Mouse (Mus musculus) adipocyte (in vitro differentiated cells): ENCODE results near the gene Slit1.

Source experiments
- DNase-seq: peaks from one replicate; pipeline ENCODE4 v3.0.0-alpha.2; 2016; ENCODE audit warnings: low spot score

The Slit1 gene

DNA sequence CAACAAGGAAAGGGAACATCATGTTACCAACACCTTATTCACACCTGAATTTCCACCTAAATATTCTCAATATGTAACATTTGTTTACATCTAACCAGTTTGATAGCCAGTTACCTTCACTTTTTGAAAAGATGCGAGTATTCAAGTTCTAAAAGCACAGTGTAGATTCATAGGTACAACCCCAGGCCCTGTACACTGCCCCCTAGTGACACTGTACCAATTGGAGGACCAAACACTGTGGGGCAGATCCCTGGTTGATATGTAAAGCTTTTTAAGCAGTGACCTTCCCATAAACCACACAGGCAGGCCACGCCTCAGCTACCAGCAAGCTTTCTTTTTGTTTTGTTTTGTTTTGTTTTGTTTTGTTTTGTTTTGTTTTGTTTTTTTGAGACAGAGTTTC, 57.3 kb downstream of the Slit1 start:
- no peak for DNase-seq

DNA sequence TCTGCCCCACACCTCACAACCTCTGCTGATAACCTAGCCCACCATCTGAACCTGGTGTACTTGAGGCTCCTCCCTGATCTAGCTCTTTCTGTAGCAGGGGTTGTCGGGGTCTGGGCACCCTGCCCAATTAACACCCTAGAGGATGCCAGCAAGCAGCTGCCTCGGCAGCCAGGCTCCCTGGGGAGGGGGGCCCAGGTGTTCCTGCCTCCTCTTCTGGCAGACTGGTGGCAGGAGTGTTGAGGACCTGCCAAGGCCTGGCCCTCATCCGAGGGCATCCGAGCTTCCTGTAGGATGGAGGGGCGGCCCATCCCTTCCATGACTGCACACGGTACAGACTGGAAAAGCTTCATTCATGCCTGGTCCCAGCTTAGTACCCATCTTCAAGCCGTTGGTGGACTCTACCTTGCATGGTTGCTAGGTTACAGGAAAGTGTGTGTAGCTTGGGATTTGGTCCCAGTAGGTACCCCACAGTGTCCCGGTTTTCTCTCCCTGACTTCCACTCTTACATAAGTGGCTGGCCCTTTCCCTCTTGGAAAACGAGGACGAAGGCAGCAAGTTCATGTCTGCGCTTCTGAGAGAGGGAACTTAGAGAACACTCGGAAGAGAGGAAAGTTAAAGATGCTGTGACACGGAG, 57.9 kb downstream of the Slit1 start:
- no peak for DNase-seq

DNA sequence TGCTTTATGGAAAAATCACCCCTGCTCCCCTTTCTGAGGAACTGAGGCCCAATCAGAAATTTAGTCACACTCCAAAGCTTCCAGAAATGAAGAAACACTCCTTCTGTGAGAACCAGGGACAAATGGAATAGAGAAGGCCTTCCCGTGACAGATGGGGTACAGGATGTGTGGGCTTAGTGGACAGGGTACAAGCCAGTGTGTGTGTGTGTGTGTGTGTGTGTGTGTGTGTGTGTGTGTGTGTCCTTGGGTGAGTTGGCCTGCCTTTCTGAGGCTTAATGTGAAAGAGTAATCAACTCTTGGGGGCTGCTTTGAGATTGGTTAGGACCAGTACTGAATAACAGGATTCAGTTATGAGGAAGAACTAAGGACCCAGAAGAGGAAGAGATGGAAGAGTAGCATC, 58.6 kb downstream of the Slit1 start:
- no peak for DNase-seq

DNA sequence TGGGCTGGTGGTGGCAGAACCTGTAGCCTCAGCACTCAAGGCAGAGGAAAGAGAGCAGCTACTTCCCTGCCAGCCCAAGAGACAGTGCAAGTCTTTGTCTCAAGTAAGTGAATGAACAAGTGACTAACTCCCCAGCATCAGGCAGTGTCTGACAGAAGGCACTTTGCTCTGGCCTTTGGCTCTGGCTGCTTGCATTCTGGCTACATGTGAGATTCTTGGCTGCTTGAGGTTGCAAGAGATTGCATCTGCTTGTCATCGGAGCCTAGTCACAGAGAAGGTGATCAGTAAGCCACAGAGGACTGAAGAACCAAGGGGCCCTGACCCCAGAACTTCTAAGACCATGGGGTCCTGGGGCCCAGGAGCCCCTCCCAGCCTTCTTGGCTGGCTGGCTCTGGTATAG, 59.5 kb downstream of the Slit1 start:
- peak; percentile 22 for DNase-seq

DNA sequence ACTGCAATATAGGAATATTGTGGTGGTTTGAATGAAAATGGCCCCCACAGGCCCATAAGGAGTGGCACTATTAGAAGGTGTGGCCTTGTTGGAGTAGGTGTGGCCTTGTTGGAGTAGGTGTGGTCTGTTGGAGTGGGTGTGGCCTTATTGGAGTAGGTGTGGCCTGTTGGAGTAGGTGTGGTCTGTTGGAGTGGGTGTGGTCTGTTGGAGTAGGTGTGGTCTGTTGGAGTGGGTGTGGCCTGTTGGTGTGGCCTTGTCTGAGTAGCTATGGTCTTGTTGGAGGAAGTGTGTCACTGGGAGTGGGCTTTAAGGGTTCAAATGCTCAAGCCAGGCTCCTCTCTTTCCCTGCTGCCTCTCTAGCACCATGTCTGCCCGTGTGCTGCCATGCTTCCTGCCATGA, 63.2 kb downstream of the Slit1 start:
- no peak for DNase-seq

DNA sequence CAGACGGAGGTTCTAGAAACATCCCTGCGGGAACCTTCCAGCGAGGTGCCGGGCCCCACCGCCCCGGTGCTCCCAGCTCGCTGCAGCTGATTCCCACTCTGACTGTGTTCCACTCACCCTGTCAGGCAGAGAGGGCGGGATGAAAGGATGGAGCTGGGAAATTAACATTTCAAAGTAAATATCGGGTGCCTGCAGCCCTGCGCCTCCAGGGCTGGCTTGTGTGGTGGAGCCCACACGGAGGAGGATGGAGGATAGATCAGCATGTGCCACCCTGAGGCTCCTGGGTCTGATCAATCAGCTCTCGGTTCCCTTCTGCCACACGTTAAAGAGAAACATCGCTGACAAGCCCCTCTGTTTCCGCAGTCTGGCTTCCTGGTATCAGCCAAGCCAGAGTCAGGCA, 64.4 kb downstream of the Slit1 start:
- DNase-seq: no peak

DNA sequence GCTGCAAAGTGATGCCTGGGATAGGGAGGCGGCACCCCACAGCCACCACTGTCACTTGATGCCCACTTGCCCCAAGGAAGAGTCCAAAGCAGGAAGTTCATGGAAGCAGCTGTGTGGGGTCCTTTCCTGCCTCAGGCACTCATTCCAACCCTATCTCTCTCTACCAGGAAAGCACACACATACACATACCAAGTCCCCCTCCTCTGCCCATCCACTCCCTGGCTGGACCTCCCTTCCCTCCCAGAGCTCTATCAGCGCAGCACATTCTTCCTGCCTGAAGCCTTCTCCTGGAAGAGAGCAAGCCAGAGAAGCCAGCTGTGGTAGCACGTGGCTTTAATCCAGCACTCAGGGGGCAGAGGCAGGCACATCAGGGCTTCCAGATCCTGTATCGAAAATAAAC, 65.9 kb downstream of the Slit1 start:
- DNase-seq: no peak

DNA sequence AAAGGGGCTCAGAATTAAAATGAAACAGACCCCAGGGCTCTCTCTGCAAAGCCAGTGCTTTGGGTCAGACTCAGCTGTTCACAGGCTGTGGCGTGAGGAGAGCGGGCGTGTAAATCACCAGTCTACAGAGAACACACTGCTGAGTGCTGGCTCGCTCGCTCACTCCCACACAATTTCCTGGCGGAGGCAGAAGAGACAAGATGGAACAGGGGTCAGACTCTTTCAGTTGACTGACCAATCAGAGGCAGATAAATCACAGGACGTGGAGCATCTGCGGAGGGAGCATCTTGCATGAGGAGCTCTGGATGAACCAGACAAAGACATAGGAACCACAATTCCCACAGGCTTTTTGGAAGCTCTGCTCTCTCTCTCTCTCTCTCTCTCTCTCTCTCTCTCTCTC, 67.9 kb downstream of the Slit1 start:
- DNase-seq: no peak

DNA sequence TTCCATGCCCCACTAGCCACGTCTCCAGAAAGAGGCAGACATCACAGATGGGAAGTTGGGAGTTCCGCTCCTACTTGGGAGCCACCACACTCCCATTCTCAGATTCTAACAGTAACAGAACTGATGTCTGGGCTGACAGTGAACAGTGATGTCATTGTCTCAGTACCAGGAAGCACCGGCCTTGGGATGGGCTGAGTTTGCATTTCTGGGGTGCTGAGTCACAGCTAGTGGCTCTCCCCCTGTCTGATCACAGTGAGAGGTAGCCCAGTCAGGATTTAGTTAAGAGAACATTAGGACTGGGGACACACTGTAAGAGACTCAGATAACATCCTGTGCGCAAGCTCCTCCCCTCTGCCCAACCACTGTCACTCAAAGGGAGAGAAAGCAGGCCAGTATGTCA, 69.1 kb downstream of the Slit1 start:
- no peak for DNase-seq

DNA sequence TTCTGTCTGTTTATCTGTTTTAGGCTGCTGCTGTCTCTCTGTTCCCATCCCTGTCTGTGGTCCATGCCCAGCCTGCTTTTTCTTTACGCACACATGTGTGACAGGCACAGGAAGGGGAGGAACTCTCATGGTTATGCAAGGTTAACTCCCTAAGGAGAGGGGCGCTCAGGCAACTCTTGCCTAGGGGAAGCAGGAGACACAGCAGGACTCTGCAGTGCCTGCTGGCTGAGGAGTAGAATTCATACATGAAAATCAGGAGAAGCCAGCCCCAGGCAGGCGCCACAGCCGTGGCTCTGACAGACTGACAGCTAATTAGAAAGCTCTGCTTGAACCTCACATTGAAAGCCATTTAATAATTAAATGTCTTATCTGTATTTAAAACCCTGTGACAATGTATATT, 70.6 kb downstream of the Slit1 start:
- DNase-seq: no peak

DNA sequence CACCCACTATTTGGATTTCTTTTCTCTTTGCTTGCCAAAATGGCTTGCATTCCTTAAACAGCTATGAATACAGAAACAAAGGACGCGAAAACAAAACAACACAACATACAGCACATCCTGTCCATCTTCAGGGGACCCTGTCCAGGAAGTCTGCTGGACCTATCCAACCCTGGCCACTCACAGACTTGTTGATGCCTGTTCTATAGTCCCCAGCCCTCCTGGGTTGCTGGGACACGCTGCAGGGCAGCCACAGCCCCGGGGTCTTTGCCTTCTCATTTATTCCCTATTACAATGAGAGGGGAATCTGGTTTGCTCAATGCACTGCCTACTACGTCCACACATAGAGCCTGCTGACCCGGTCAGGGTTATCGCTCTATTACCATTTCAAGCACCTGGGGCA, 72.5 kb downstream of the Slit1 start:
- no peak for DNase-seq

DNA sequence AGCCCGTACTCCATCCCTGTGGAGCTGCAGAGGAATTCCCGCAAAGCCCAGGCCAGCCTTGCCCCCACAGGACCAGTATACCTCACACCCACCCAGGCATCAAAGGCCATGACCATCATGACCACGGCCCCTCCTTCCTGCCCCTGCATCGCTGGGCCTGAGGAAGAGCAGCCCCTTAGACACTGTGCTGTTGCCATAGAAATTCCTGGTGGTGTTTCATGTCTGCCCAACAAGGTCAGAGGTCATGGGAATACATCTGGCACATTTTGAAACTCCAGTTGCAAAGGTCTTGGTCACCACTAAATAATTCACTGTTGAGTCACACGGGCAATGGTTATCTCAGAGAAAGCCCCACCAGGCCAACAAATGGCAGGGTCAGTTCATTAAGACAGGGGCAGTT, 73.0 kb downstream of the Slit1 start:
- DNase-seq: no peak

DNA sequence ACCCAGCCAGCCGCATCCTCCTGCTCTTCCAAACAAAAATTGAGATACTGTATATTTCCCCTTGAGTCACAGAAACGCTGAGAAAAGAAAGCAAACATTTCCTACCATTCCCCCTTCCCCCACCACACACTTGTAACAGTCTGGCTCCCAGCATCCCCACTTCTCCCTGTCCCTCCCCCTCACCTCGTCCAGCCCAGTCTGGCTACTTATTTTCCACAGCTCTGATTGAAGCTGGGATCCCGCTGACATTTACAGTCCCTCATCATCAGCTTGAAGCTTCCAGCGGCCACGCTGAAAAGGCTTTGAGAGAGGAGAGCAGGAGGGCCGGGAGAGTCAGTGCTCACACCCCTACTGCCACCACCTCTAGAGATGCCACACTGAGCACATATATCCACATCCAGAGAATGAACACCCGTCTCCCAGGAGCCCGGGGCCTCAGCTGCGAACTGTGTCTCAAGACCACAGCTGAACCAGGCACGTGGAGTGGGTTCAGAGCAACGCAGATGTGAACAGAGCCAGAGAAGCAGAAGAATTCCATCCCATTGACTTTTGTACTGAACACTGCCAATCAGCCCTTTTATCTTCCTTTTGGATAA, 73.6 kb downstream of the Slit1 start:
- DNase-seq: no peak

DNA sequence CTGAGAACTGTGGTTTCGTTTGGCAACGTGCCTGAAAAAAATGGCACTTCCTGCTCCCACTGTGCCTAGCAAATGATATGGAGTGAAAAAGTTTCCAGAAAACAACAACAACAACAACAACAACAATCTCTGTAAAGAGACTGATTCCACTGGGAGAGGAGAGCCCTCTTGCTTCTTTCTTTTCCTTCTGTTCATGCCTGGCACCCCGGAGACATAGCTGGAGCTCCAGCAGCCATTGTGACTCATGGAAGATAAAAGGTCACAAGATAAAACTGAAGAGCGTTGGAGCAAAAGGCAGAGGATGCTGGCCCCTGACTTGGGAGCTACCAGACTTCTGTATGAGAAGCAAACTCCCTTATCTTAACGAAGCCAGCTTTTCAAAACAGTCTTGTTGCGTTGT, 75.9 kb downstream of the Slit1 start:
- no peak for DNase-seq

DNA sequence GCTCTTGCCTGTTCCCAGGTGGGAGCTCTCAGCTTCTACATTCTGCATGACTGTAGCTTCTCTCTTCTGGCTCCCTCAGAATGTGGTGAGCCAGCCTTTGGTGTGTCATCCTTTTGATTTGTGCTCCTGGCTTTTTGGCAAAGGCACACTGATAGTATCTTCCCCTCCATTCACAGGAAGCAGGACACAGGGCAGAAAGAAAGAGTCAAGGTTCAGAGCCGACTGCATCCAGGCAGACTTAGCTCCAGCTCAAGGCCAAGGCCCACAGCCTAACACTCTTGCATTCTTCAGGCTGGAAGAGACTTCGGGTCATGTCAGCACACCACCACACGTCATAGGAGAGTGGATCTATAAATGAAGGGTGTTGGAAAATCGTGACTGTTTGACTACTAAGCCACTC, 77.5 kb downstream of the Slit1 start:
- peak; percentile 10 for DNase-seq

DNA sequence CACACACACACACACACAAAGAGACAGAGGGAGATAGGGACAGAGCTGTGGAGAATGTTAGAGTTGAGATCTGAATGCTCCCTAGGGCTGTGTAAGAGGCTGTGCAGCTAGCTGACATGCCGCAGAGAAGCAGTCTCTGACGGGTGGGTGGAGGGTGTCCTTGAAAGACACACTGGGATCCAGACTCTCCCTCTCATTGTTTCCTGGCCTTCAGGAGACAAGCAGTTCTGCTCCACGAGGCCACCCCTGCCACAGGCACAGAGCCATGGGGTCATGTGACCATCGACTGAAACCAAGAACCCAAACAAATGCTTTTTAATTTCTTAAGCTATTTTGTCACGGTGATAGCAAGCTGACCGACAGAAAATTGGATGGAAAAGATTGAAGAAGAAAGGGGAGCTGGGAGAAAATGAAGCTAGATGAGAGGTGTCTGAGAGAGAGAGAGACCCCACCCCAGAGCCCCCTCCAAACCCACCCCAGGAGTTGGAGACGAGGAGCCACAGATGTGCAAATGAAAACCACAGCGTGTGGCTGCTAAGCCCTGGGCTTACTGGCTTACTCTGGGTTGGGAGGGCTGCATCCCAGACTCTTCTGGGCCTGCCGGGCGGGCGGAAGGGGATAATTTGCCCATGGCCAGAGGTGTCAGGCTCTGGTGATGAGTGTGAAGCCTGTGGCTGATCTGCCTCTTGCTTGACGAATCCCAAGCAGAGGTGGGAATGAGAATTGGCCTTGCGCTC, 79.8 kb downstream of the Slit1 start:
- DNase-seq: peak; percentile 19

DNA sequence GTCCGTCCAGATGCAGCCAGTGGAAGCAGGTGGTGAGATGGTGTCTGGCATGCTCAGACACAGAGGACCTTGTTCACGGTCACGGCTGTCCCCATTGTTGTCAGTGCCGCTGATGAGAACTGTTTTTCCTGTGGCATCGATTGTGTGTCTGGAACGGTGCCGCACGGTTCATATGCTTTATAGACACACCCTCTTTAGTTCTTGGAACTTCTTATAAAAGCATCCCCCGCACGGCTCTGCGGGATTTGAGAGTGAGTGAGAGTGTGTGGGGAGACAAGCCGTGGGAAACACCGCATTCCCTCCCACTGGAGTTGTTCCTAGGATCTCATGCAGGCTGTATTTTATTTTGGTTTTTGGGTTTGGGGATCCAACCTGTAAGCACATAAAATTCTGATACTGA, 82.0 kb downstream of the Slit1 start:
- no peak for DNase-seq

DNA sequence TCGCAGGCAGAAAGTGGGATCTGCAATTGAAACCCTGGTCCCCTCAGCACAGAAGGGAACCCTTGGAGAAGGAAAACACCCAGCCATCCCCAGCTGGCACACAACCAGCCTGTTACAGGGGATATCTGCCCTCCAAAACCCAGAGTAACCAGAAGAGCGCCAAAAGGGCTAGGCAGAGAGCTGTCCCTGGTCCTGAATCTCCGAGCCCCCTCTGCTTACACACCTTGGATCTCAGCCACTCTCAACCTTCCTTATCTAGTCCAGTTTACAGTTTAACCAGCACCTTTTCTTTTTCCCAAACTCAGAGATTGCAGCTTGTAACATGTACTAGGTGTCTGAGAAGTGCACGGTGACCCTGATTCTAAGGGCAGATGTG, 82.5 kb downstream of the Slit1 start:
- peak; percentile 20 for DNase-seq

DNA sequence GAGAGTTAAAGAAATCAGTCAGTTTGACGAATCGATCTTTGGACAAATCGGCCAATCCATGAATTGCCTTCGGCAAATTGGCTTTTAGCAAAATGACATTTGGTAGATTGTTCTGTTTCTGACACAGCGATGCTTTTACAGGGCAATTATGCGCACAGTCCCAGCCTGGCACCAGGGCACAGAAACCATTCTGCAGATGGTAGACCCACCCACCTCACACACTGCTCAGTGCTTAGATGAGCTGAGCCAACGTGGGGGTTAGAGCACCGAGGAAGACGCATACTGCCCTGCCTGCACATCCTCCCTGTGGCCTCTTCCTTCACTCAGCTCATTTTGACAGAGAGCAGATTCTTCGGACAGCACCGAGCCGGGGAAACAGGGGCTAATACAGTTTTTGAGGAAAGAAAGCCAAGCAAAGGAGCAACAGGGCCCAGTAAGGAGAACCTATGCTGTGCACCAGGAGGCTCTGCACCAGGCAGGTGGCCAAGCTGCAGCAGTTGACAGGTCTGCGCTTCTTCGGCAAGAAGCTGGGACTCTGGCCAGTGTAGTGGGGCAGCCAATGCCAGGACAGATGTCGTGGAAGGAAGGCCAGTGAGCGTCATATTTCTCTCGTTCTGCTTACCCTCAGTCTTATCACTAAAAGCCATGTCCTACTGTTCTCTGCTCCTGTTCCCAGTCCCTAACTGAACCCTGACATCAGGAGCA, 83.0 kb downstream of the Slit1 start:
- no peak for DNase-seq

DNA sequence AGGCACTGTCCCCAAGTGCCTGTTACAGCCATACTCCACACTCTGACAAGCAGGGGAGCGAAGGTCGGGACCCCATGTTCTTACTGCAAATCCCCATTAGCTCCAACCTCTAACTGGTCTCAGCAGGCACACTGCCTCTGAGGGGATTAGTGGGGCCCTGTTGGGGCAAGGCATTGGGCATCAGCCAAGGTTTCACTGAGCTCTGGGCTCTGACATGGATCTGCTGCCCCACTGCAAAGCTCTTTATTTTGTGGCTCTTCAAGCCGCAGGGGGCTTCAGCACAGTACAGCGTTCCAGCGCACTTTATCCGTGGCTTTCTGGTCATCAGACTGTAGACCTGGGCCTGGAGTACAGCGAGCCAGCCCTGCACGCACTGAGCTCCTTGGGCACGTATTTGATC, 86.0 kb downstream of the Slit1 start:
- DNase-seq: no peak

DNA sequence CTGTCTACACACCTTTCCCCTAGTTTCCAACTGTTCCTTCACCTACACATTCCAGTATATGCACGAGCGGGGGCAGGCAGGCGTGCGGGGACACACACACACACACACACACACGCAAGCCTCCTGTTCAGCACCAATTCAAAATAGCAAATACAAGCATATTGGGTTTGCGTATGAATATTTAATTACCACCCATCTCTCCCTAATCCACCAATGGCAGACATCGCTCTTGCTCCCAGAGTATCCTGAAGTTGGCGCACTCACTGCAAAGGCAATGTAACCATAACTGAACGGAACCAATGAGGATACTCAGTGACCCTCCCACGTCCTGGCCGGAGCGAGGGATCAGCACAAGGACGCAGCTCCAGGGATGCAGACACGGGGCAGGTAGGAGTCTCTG, 86.8 kb downstream of the Slit1 start:
- no peak for DNase-seq

DNA sequence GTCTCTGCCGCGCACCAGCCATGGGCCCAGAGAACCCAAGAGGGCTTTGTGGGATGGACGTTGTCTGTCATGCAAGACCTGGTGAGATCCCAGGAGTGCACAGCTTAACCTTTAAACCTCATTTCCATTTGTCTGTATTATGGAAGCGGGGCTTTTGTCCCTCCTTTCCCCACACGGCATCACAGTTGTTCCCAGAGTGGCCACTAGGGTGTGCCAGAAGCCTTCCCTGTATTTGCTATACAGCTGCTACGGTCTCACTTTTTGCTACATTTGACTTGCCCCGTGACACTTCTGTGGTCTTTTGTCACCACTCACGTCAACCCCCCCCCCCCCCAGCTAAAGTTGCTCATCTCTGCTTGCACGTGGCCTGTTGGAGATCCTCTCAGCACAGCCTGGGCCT, 87.5 kb downstream of the Slit1 start:
- peak; percentile 78 for DNase-seq

DNA sequence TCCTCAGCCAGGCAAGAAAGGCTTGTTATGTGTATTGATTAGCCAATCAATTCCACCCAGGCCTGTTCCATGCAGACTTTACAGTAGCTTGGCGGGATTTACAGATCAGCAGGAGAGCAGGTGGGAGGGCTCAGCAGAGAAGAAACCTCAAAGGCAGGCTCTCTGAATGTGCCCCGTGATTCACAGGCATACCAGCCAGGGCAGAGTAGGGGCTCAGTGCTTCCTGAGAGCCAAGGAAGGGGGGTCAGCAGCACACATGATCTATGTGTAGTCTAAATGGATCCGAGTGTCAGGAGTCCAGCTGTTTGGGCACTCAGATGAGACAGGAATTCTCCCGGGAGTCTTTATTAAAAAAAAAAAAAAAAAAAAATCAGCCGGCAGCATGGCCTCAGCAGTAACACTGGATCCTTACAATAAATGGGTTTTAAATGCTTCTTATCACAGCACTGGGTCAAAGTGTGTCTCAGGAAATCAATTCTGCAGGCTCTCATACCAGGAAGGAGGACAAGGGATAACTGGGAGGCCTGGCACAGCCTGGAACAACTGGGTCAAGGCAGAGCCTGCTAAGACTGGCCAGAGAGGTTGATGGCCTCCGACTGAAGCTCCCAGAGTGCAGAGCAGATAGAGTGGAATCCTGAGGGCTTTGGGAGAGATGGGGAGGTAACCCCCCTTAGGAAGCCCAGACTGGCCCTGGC, 88.2 kb downstream of the Slit1 start:
- peak; percentile 39 for DNase-seq
